Mouse (Mus musculus) limb, embryonic 15.5 days (tissue): Measurements from ENCODE around the gene Rhbdd2. TPM values are rescaled to one million over a fixed set of nuclear protein-coding genes. Genes with fewer than 3 reads are reported as not detected.
"Not testable (repeated sequence)": the region's sequence is repeated elsewhere in the genome, so short reads cannot be mapped to it uniquely, and the experiment has no call there.

ENCODE experiments used
- ATAC-seq: fragments of 200-750 bp; cut with Nextera tagmentation; 2 replicates; pipeline ENCODE4 v1.8.0; 2017; ENCODE audit warnings: low read depth, moderate TSS enrichment; ENCODE audit not compliant: insufficient number of reproducible peaks, low FRiP score, low TSS enrichment
- H3K27ac ChIP-seq: fragments of 300-500 bp; sonication (generic); 2 replicates; pipeline ENCODE4 v1.5.1; 2015; ENCODE audit warnings: moderate library complexity, mild to moderate bottlenecking, inconsistent platforms
- H3K27me3 ChIP-seq: fragments of 300-500 bp; sonication (generic); 2 replicates; pipeline ENCODE4 v1.6.1; 2015; ENCODE audit warnings: inconsistent platforms
- H3K36me3 ChIP-seq: fragments of 300-500 bp; sonication (generic); 2 replicates; pipeline ENCODE4 v1.6.1; 2015; ENCODE audit warnings: inconsistent platforms
- H3K4me1 ChIP-seq: fragments of 300-500 bp; sonication (generic); 2 replicates; pipeline ENCODE4 v1.6.1; 2015; ENCODE audit warnings: inconsistent platforms
- H3K4me2 ChIP-seq: fragments of 300-500 bp; sonication (generic); 2 replicates; pipeline ENCODE4 v1.6.1; 2015; ENCODE audit warnings: mild to moderate bottlenecking, inconsistent platforms
- H3K4me3 ChIP-seq: fragments of 300-500 bp; sonication (generic); 2 replicates; pipeline ENCODE4 v1.5.1; 2015; ENCODE audit warnings: mild to moderate bottlenecking, inconsistent platforms
- H3K9ac ChIP-seq: fragments of 300-500 bp; sonication (generic); 2 replicates; pipeline ENCODE4 v1.6.1; 2015; ENCODE audit warnings: inconsistent platforms
- H3K9me3 ChIP-seq: fragments of 300-500 bp; sonication (generic); 2 replicates; pipeline ENCODE4 v1.6.1; 2016; ENCODE audit warnings: inconsistent platforms
- WGBS: fragments of 180-500 bp; shearing (Covaris S2); methylation state at CpG from one replicate; pipeline ENCODE4 v1.1.7; 2015; 5-methylcytosine and 5-hydroxymethylcytosine counted together
- polyA plus RNA-seq: library from polyadenylated mRNA; unstranded; fragments of >200 nt; fragmentation: Nextera tagmentation; extraction: Ambion mirVana; gene quantifications from 2 replicates; pipeline ENCODE4 v1.2.1, GENCODE M21; 2015

Gene Rhbdd2
- polyA plus RNA-seq: 33.3 and 33.4 TPM in 2 replicates

DNA sequence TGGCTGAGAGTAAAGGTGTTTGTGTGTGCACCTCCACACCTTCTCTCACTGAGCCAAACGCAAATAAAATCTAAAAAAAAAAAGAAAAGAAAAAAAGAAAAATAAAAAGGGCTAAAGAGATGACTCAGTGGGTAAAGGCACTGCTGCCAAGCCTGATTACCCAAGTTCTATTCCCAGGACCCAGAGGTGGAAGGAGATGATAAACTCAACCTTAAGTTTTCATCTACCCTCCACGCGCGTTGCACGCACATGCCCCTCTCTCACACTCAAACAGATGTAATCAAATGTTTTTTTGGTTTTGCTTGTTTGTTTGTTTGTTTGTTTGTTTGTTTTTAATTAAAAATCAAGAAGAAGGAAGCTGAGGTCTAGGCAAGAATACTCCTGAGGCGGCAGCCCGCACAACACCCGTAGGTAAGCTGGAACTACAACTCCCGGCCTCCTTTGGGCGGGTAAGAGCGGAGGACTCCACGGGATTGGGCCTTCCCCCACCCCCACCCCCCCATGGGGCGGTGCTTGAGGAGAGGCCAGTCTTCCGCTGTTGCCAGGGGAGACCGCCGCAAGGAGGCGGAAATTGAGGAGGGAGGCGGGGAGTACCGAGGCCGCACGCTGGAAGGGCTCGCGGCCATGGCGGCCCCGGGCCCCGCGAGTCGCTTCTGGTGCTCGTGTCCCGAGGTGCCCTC is at the start of gene Rhbdd2:
Gene Rhbdd2, plus strand, starts transcription at position 502 of the 680 bp plus-strand sequence.
- no peaks in the 10 kb centered on the region for H3K9me3 ChIP-seq
- H3K4me2 ChIP-seq: peak within 1 kb of the TSS; percentile 63
- 0 out of 2 replicates have a peak, but pooled peaks cover 12% of the 10 kb centered on the region for H3K4me1 ChIP-seq
- peak within 1 kb of the TSS; percentile 74 for H3K9ac ChIP-seq
- peak within 1 kb of the TSS; percentile 86 for H3K27ac ChIP-seq
- 14% methylated on average over 24 of the region's 30 CpGs for WGBS
- peaks cover 20% of the 10 kb centered on the region for H3K36me3 ChIP-seq
- no peaks in the 10 kb centered on the region for H3K27me3 ChIP-seq
- ATAC-seq: peak; percentile 98
- H3K4me3 ChIP-seq: peak within 1 kb of the TSS; percentile 91

DNA sequence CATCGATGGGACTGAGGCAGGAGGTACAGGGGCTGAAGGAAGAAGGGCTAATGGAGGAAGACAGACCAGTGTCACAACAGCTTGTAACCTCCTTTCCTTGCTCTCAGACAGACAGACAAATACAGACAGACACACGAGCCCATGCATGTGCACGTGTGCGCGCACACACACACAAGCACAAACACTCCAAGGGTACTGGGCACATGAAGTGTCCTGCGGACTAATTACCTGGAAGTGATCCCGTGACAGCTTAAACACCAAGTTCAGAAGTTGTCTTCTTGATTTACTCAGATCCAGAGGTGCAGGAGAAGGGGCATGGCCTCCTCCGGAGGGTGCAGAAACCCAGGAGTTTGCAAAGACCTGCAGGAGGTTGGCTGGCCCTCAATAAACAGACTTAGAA is 46.7 kb upstream of the Rhbdd2 start:
- no peak for ATAC-seq
- Histone ChIP-seq H3K4me1 (no peaks in the 10 kb centered on the region), H3K4me3 (no peak overlapping the region), H3K9ac (no peak overlapping the region), H3K27me3 (no peaks in the 10 kb centered on the region), H3K9me3 (no peaks in the 10 kb centered on the region), H3K27ac (no peak overlapping the region), H3K4me2 (no peak overlapping the region), H3K36me3 (no peaks in the 10 kb centered on the region)
- 85% methylated on average over 8 of the region's 8 CpGs for WGBS

DNA sequence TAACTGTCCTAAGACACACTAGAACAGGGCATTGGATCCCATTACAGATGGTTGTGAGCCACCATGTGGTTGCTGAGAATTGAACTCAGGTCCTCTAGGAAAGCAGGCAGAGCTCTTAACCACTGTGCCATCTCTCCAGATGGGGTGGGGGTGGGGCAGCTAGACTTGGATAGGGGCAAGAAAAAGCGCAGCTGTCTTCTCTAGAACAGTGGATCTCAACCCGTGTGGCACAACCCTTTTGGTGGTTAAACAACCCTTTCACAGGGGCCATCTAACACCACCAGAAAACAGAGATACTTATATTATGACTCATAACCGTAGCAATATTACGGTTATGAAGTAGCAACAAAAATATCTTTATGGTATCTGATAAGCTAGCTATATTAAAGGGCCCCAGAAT is 44.7 kb upstream of the Rhbdd2 start:
- Histone ChIP-seq H3K4me2 (no peak overlapping the region), H3K36me3 (no peaks in the 10 kb centered on the region), H3K9me3 (no peaks in the 10 kb centered on the region), H3K4me3 (no peak overlapping the region), H3K4me1 (no peaks in the 10 kb centered on the region), H3K27ac (no peak overlapping the region), H3K9ac (no peak overlapping the region), H3K27me3 (no peaks in the 10 kb centered on the region)
- ATAC-seq: no peak
- WGBS: 83% methylated on average over 4 of the region's 4 CpGs

DNA sequence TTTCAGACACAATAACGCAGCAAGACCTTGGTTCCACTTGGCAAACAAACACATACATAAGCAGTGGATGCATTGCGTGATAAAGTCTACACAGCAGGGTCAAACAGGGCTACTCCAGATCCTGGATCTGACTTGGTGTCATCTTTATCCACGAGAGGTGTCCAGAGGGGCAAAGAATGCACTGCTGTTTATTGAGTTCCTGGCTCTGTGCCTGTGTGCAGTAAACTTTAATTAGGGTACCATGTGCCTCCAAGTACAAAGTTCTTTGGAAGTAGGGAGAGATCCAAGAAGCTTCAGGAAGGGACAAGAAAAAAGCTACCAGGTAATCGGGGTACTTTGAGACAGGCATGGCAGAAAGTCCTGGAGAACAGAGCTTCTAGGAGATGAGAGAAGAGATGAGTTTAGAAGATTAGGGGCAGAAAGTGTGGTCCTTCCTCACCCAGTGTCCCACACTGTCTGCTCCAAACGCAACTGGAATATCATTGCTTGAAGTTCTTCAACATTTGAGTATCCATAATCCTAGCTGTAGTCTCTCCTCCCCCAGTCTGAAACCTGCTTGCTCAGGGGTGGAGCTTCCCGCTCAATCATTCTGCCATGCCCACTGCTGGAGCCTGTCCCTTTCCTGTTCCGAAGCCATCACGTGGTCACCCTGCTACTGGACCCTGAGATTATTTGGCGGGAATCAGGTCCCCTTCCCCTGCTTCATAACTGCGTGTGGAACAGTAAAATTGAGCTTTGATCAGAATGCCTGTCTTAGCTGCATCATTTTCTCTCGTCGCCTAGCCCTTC is 42.2 kb upstream of the Rhbdd2 start:
- Histone ChIP-seq H3K4me2 (no peak overlapping the region), H3K9me3 (no peaks in the 10 kb centered on the region), H3K27me3 (no peaks in the 10 kb centered on the region), H3K36me3 (no peaks in the 10 kb centered on the region), H3K9ac (no peak overlapping the region), H3K4me1 (no peaks in the 10 kb centered on the region), H3K27ac (no peak overlapping the region), H3K4me3 (no peak overlapping the region)
- ATAC-seq: no peak
- 76% methylated on average over 12 of the region's 12 CpGs for WGBS

DNA sequence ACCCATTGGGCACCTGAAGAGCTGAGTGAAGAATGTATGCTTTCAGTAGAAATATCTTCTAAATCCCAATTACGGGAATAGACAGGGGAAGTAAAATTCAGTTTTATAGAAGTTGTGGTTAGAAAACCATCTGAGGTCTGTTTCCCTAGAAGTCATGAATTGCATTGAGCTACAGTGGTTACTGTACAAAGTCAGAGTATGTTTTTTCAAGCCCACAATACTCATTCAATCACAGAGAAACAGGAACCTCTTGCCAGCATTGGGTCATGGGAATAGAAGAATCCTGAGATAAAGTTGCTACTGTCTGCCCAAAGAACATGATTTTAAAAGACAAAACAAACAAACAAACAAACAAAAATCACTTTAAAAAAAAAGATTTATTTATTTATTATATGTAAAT is 27.8 kb upstream of the Rhbdd2 start:
- H3K9me3 ChIP-seq, H3K36me3 ChIP-seq, H3K27ac ChIP-seq, H3K4me3 ChIP-seq, H3K4me1 ChIP-seq, H3K9ac ChIP-seq, H3K4me2 ChIP-seq, H3K27me3 ChIP-seq, ATAC-seq: not testable (repeated sequence)
- WGBS: no CpG with 5 or more reads among the region's 1 CpGs

DNA sequence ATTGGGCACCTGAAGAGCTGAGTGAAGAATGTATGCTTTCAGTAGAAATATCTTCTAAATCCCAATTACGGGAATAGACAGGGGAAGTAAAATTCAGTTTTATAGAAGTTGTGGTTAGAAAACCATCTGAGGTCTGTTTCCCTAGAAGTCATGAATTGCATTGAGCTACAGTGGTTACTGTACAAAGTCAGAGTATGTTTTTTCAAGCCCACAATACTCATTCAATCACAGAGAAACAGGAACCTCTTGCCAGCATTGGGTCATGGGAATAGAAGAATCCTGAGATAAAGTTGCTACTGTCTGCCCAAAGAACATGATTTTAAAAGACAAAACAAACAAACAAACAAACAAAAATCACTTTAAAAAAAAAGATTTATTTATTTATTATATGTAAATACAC is 25.7 kb upstream of the Rhbdd2 start:
- H3K9me3 ChIP-seq, H3K36me3 ChIP-seq, H3K4me2 ChIP-seq, H3K27ac ChIP-seq, H3K27me3 ChIP-seq, H3K4me1 ChIP-seq, ATAC-seq, H3K4me3 ChIP-seq, H3K9ac ChIP-seq: not testable (repeated sequence)
- WGBS: no CpG with 5 or more reads among the region's 1 CpGs

DNA sequence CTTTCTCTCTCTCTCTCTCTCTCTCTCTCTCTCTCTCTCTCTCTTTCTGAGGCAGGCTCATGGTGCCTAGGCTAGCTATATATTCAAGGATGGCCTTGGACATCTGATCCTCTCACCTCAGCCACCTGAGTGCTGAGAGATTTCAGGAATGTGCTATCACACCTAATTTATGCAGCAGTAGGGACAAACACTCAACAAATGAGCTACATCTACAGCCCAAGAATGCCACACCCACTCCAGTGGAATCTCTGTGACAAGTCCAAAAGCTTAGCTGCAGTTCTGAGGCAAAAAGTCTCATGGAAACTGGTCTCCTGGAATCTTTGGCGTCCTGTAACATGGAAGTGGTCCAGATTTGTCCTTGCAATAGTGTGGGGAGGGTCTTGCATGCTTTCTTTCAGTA is 24.8 kb upstream of the Rhbdd2 start:
- Histone ChIP-seq H3K27me3 (no peaks in the 10 kb centered on the region), H3K4me3 (no peak overlapping the region), H3K4me1 (no peaks in the 10 kb centered on the region), H3K9me3 (0 out of 2 replicates have a peak, but pooled peaks cover 2% of the 10 kb centered on the region), H3K9ac (no peak overlapping the region), H3K36me3 (no peaks in the 10 kb centered on the region), H3K27ac (no peak overlapping the region), H3K4me2 (no peak overlapping the region)
- no peak for ATAC-seq
- WGBS: 46% methylated on average over 1 of the region's 1 CpGs

DNA sequence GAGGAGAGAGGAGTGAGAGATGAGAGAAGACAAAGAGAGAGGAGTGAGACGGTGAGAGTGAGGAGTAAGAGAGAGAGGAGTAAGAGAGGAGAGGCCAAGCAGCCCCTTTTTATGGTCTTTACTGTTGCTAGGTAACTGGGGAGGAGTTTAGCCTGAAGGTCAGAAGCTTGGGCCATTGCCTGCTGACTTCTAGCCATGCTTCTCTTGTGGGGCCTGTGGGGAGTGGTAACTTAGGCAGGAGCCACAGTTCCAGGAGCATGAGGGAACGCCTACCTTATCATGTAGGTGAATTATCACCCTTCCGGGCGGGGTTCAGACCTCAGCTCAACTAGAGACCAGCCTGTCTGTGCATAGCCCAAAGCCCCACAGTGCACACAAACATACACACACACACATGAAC is 22.6 kb upstream of the Rhbdd2 start:
- no peak overlapping the region for H3K4me2 ChIP-seq
- H3K9ac ChIP-seq: no peak overlapping the region
- no peak overlapping the region for H3K27ac ChIP-seq
- H3K9me3 ChIP-seq: no peaks in the 10 kb centered on the region
- no peaks in the 10 kb centered on the region for H3K36me3 ChIP-seq
- no peaks in the 10 kb centered on the region for H3K4me1 ChIP-seq
- 76% methylated on average over 4 of the region's 4 CpGs for WGBS
- no peak for ATAC-seq
- no peak overlapping the region for H3K4me3 ChIP-seq
- no peaks in the 10 kb centered on the region for H3K27me3 ChIP-seq

DNA sequence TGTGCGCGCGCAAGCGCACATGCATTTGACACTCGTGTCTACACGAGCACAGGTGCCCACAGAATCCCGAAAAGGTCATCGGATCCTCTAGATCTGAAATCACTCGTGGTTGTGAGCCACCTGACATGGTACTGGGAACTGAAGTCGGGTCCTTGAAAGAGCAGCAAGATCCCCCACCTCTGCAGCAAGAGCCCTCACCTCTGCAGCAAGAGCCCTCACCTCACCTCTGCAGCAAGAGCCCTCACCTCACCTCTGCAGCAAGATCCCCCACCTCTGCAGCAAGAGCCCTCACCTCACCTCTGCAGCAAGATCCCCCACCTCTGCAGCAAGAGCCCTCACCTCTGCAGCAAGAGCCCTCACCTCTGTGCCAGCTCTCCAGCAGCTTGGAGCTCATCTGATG is 12.7 kb upstream of the Rhbdd2 start:
- H3K9me3 ChIP-seq, H3K9ac ChIP-seq, H3K36me3 ChIP-seq, H3K27ac ChIP-seq, H3K27me3 ChIP-seq, H3K4me3 ChIP-seq, H3K4me1 ChIP-seq, H3K4me2 ChIP-seq, ATAC-seq: not testable (repeated sequence)
- 88% methylated on average over 10 of the region's 10 CpGs for WGBS

DNA sequence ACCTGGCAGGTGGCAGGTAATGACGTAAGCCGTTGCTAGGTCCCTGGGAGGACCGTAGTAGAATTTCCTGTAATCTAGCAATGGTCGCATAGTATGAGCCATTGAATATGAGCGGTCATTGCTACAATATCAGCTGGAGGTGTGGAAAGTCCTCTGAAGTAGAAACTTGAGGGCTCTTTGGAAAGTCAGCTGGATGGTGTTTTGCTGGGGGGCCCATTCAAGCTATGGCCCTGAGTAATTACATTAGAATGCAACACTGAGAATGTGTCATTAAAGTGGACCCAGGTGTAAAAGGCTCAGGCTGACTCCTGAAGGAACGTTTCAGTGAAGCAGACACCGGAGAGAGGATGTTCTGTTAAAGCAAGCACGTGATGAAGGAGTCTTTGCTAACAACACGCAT is 11.9 kb upstream of the Rhbdd2 start:
- Histone ChIP-seq H3K27me3 (no peaks in the 10 kb centered on the region), H3K27ac (no peak overlapping the region), H3K4me3 (no peak overlapping the region), H3K9me3 (no peaks in the 10 kb centered on the region), H3K4me2 (no peak overlapping the region), H3K9ac (no peak overlapping the region), H3K36me3 (no peaks in the 10 kb centered on the region), H3K4me1 (no peaks in the 10 kb centered on the region)
- WGBS: 77% methylated on average over 9 of the region's 9 CpGs
- no peak for ATAC-seq

DNA sequence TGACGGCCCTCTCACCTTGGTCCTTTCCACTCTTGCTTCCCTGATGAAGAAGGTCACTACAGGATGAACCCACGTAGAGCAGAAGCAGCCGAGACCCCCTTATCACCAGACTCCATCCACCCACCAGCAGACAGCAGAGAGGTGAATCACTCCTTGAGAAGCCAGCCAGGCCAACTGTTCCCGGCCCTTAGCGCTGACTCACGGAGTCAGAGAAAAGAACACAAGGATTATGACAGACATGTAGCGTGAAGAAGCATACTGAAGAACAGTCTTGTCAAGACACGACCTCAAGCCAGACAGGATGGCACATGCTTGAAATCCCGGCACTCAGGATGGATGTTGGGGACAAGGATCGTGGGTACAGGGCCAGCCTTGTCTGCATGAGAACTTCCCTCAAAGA is 10.7 kb upstream of the Rhbdd2 start:
- no peak for ATAC-seq
- Histone ChIP-seq H3K27me3 (no peaks in the 10 kb centered on the region), H3K36me3 (no peaks in the 10 kb centered on the region), H3K4me3 (no peak overlapping the region), H3K27ac (no peak overlapping the region), H3K4me1 (no peaks in the 10 kb centered on the region), H3K4me2 (no peak overlapping the region), H3K9ac (no peak overlapping the region), H3K9me3 (no peaks in the 10 kb centered on the region)
- WGBS: 77% methylated on average over 10 of the region's 10 CpGs

DNA sequence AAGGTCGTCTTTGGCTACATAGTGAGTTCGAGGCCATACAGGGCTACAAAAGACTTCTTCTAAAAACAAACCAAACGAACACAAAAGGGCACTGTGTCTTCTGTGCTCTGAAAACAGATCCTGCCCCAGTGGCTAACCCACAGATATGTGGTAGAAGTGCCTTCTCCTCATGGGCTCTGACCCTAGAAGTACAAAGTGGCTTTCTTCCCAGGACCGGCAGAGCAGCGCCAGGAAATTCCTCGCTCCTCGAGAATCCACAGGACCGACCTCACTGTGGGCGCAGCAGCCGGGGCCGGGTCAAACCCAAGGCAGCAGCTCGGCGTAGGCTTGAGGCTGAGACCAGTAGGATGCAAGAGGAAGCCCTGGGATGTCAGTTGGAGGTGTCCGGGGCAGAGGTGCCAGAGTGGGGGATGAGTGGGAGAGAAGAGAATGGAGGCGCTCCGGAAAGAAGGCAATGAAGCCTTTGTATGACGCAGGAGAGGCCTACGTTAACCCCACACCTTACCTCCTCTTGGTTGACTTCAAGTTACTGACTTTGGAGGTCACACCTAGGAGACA is 9.3 kb upstream of the Rhbdd2 start:
- H3K4me1 ChIP-seq: no peaks in the 10 kb centered on the region
- H3K4me3 ChIP-seq: no peak overlapping the region
- ATAC-seq: no peak
- WGBS: 86% methylated on average over 18 of the region's 18 CpGs
- H3K27me3 ChIP-seq: no peaks in the 10 kb centered on the region
- no peak overlapping the region for H3K4me2 ChIP-seq
- no peaks in the 10 kb centered on the region for H3K9me3 ChIP-seq
- H3K9ac ChIP-seq: no peak overlapping the region
- H3K27ac ChIP-seq: no peak overlapping the region
- H3K36me3 ChIP-seq: no peaks in the 10 kb centered on the region
